Mouse (Mus musculus) forebrain, embryonic 13.5 days (tissue): ENCODE measurements around the gene Mrps22. TPM values are rescaled to one million over a fixed set of nuclear protein-coding genes. Genes with fewer than 3 reads are reported as not detected.

Experiments
- ATAC-seq: fragments of 200-750 bp; cut with Nextera tagmentation; 2 replicates; pipeline ENCODE4 v1.8.0; 2017
- H3K27ac ChIP-seq: fragments of 300-500 bp; sonication (generic); 2 replicates; pipeline ENCODE4 v1.5.1; 2015; ENCODE audit warnings: inconsistent platforms, mild to moderate bottlenecking, moderate library complexity
- H3K27me3 ChIP-seq: fragments of 300-500 bp; sonication (generic); 2 replicates; pipeline ENCODE4 v1.6.1; 2015; ENCODE audit warnings: mild to moderate bottlenecking, inconsistent platforms
- H3K36me3 ChIP-seq: fragments of 300-500 bp; sonication (generic); 2 replicates; pipeline ENCODE4 v1.6.1; 2015; ENCODE audit warnings: mild to moderate bottlenecking, inconsistent platforms; ENCODE audit not compliant: poor library complexity, severe bottlenecking
- H3K4me1 ChIP-seq: fragments of 300-500 bp; sonication (generic); 2 replicates; pipeline ENCODE4 v1.6.1; 2015; ENCODE audit warnings: inconsistent platforms
- H3K4me2 ChIP-seq: fragments of 300-500 bp; sonication (generic); 2 replicates; pipeline ENCODE4 v1.6.1; 2015; ENCODE audit warnings: inconsistent platforms, mild to moderate bottlenecking, moderate library complexity
- H3K4me3 ChIP-seq: fragments of 300-500 bp; sonication (generic); 2 replicates; pipeline ENCODE4 v1.5.1; 2015; ENCODE audit warnings: mild to moderate bottlenecking, inconsistent platforms
- H3K9ac ChIP-seq: fragments of 300-500 bp; sonication (generic); 2 replicates; pipeline ENCODE4 v1.6.1; 2015; ENCODE audit warnings: mild to moderate bottlenecking, inconsistent platforms
- H3K9me3 ChIP-seq: fragments of 300-500 bp; sonication (generic); replicated peaks from 2 replicates; pipeline ENCODE4 v1.6.1; 2016; ENCODE audit warnings: inconsistent platforms
- WGBS: fragments of 180-500 bp; shearing (Covaris S2); methylation state at CpG from one replicate; pipeline ENCODE4 v1.1.7; 2015; 5-methylcytosine and 5-hydroxymethylcytosine counted together
- polyA plus RNA-seq: library from polyadenylated mRNA; unstranded; fragments of >200 nt; fragmentation: Nextera tagmentation; extraction: Ambion mirVana; gene quantifications from 2 replicates; pipeline ENCODE4 v1.2.1, GENCODE M21; 2015

Mrps22 gene
- polyA plus RNA-seq, 1 experiment from 2014 or later, result 69.6 TPM

DNA sequence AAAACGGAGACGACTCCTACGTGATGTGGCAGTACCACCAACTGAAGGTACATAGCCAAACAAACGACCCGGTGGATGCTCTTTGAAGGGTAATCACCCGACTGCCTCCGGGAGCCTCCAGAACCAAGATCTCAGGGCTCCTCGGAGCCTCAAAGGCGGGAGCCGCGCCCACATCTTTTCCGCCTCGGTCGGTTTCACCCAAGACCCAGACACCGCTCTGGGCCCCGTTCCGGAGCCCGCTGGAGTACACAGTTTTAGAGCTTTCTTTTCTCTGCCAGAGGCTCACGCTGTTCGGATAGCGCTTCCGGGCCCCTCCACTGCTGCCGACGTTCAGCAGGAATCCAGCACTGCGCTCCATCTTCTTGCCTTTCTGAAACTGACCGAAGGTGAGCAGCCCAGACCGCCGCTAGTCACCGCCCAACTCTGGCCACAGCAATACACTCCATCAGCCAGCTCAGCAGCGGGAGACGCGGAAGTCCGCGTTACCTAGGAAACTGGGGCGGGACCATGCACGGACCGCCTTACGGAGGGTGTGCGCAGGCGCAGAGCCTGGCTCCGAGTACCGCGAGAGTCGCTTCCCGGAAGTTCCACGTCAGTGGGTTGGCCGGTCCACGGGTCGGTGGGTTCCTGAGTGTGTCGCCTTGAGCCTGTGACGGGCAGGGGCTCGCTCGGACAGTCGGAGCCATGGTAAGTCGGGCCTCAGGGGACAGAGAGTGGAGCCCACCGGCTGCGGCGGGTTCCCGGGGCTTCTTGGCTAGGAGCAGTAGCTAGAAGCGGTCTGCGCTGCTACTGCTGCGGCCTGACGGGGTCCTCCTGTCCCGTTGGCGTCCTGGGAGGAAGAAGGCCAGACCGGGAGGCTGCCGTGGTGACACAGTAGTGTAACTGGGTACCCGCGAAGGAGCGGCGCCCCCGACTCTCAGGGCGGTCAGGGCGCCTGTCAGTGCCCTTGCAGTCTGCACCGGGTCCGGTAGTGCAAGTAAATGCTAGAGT, 38.0 kb downstream of the Mrps22 start, which contains the start of gene Copb2:
Gene Copb2 (plus strand): TSS at position 585 of the 990 bp plus-strand sequence.
- H3K4me3 ChIP-seq, result peak within 1 kb of the TSS; percentile 84
- WGBS, result under 1% methylated on average over 73 of the region's 76 CpGs

DNA sequence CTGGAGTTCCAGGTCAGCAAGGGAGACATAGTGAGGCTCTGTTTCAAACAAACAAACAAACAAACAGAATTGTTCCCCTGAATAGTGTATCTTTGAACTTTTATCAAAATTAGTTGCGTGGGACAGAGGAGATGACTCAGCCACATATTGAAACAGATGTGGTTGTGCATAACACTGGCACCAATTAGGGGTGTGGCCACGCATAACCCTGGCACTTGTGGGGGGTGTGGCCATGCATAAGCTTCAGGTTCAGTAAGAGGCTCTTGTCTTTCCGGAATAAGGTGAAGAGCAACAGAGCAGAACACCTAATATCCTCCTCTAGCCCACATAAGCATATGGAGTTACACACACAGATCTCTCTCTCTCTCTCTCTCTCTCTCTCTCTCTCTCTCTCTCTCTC, 57.4 kb downstream of the Mrps22 start:
- no peak overlapping the region for H3K9ac ChIP-seq
- 84% methylated on average over 3 of the region's 3 CpGs for WGBS

More for the DNA sequence above, 38.0 kb downstream of the Mrps22 start, which contains the start of gene Copb2:
- peak within 1 kb of the TSS; percentile 75 for H3K4me2 ChIP-seq
- ATAC-seq, result peak; percentile 99
- H3K27me3 ChIP-seq, result no peaks in the 10 kb centered on the region; the same call in 1 of the 2 replicates
- peaks cover 7% of the 10 kb centered on the region; the same call in 1 of the 2 replicates for H3K36me3 ChIP-seq
- no peaks in the 10 kb centered on the region for H3K9me3 ChIP-seq
- peak within 1 kb of the TSS; percentile 74 for H3K27ac ChIP-seq
- H3K9ac ChIP-seq, result peak within 1 kb of the TSS; percentile 93
- peaks cover 22% of the 10 kb centered on the region for H3K4me1 ChIP-seq

More for the DNA sequence above, 57.4 kb downstream of the Mrps22 start:
- H3K36me3 ChIP-seq, result no peaks in the 10 kb centered on the region
- H3K4me1 ChIP-seq, result no peaks in the 10 kb centered on the region
- ATAC-seq, result no peak
- H3K9me3 ChIP-seq, result no peaks in the 10 kb centered on the region
- 0 out of 2 replicates have a peak, but pooled peaks cover 4% of the 10 kb centered on the region for H3K27me3 ChIP-seq
- no peak overlapping the region for H3K4me3 ChIP-seq
- no peak overlapping the region for H3K4me2 ChIP-seq
- H3K27ac ChIP-seq, result no peak overlapping the region

Other genes starting within 250 kb of the Mrps22 start
- 54.9 and 72.9 TPM in 2 replicates for gene Rbp1, start 178.7 kb downstream of the Mrps22 start, polyA plus RNA-seq
- not detected in 2 replicates for gene Rbp2, start 115.5 kb downstream of the Mrps22 start, polyA plus RNA-seq
- gene Copb2, start 37.9 kb downstream of the Mrps22 start, polyA plus RNA-seq, result 122 and 134 TPM in 2 replicates
- gene Prr23a1, start 240.8 kb upstream of the Mrps22 start, polyA plus RNA-seq, result not detected in 2 replicates